Mouse (Mus musculus) limb, embryonic 10.5 days (tissue): Measurements from ENCODE around the gene Nt5c3b. TPM values are rescaled to one million over a fixed set of nuclear protein-coding genes. Genes with fewer than 3 reads are reported as not detected.

Source experiments
- DNase-seq: peaks from one replicate; pipeline ENCODE4 v3.0.0-alpha.2; 2017; ENCODE audit warnings: low spot score
- H3K27ac ChIP-seq: fragments of 300-500 bp; sonication (generic); 2 replicates; pipeline ENCODE4 v1.5.1; 2016; ENCODE audit warnings: mild to moderate bottlenecking
- H3K27me3 ChIP-seq: fragments of 300-500 bp; sonication (generic); 2 replicates; pipeline ENCODE4 v1.6.1; 2016; ENCODE audit warnings: low read depth, mild to moderate bottlenecking; ENCODE audit not compliant: poor library complexity, severe bottlenecking
- H3K36me3 ChIP-seq: fragments of 300-500 bp; sonication (generic); 2 replicates; pipeline ENCODE4 v1.6.1; 2016; ENCODE audit warnings: mild to moderate bottlenecking, moderate library complexity
- H3K4me1 ChIP-seq: fragments of 300-500 bp; sonication (generic); 2 replicates; pipeline ENCODE4 v1.6.1; 2016
- H3K4me3 ChIP-seq: fragments of 300-500 bp; sonication (generic); 2 replicates; pipeline ENCODE4 v1.5.1; 2016; ENCODE audit warnings: mild to moderate bottlenecking, moderate library complexity
- H3K9me3 ChIP-seq: fragments of 300-500 bp; sonication (generic); replicated peaks from 2 replicates; pipeline ENCODE4 v1.6.1; 2016; ENCODE audit warnings: mild to moderate bottlenecking
- WGBS: fragments of 180-500 bp; shearing (Covaris S2); methylation state at CpG from one replicate; pipeline ENCODE4 v1.1.7; 2016; 5-methylcytosine and 5-hydroxymethylcytosine counted together
- microRNA-seq: library from miRNA; unstranded; fragments of <30 nt; microRNA quantifications from one replicate; pipeline ENCODE4, GENCODE M21; 2017
- polyA plus RNA-seq: library from polyadenylated mRNA; unstranded; fragments of >200 nt; fragmentation: Nextera tagmentation; extraction: Ambion mirVana; gene quantifications from 2 replicates; pipeline ENCODE4 v1.2.1, GENCODE M21; 2016

Nt5c3b gene
- polyA plus RNA-seq, 1 experiment from 2014 or later = 173 TPM

- 89% methylated on average over 4 of the region's 4 CpGs for WGBS
- Histone ChIP-seq H3K27me3 (no peaks in the 10 kb centered on the region), H3K36me3 (peaks cover 84% of the 10 kb centered on the region), H3K4me1 (peaks cover 4% of the 10 kb centered on the region; the same call in 1 of the 2 replicates), H3K27ac (no peak overlapping the region), H3K4me3 (no peak overlapping the region), H3K9me3 (no peaks in the 10 kb centered on the region)
- no peak for DNase-seq
Measured at GRCm38 (mm10) chr11:100379311-100379710, 62.3 kb downstream of the Nt5c3b start.

DNA sequence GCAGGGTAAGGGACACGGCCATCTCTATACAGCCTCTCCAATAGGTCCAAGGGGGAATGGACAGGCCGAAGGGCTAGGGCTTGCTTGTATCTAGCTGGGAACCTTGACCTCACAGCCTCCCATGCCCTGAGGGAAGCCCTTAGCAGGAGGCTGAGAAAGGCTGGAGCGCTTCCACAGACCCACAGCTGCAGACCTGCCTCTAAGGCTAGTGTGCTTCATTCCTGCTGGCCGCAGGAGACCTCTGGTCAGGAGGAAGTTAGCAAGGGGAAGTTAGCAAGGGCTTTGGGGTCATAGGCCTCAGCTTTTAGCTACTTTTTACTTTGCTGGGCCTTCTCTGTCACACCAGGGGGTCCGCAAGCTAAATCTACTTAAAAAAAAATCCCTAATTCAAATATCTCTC, 63.2 kb downstream of the Nt5c3b start:
- 95% methylated on average over 5 of the region's 5 CpGs for WGBS
- Histone ChIP-seq H3K27ac (no peak overlapping the region), H3K4me1 (peaks cover 4% of the 10 kb centered on the region; the same call in 1 of the 2 replicates), H3K4me3 (no peak overlapping the region), H3K36me3 (peaks cover 81% of the 10 kb centered on the region), H3K9me3 (no peaks in the 10 kb centered on the region), H3K27me3 (no peaks in the 10 kb centered on the region)
- DNase-seq = no peak

DNA sequence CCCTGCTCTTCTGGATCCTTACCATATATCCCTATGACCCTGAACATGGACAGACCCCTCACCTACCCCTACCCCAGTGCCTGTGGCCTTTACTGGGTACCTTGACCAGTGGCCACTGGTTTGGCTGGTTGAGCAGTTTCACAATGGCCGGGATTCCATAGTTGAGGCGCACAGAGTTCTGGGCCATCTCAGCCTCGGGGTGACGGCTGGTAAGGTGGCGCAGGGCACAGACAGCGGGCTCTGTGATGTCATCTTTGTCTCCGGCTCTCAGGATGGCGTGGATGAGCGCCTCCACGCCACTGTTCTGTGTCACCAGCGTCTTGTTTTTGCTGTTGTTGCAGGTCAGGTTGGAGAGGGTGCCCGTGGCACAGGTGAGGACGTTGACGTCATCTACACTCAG, 63.6 kb downstream of the Nt5c3b start:
- H3K4me3 ChIP-seq = no peak overlapping the region
- DNase-seq = no peak
- H3K27ac ChIP-seq = no peak overlapping the region
- 95% methylated on average over 14 of the region's 14 CpGs for WGBS
- H3K27me3 ChIP-seq = no peaks in the 10 kb centered on the region
- H3K4me1 ChIP-seq = peaks cover 4% of the 10 kb centered on the region; the same call in 1 of the 2 replicates
- peaks cover 79% of the 10 kb centered on the region for H3K36me3 ChIP-seq
- H3K9me3 ChIP-seq = no peaks in the 10 kb centered on the region

GRCm38 (mm10) chr11:100376746-100377389, 64.7 kb downstream of the Nt5c3b start:
- Histone ChIP-seq H3K36me3 (peaks cover 76% of the 10 kb centered on the region), H3K9me3 (no peaks in the 10 kb centered on the region), H3K4me1 (peaks cover 13% of the 10 kb centered on the region), H3K27ac (no peak overlapping the region), H3K27me3 (no peaks in the 10 kb centered on the region), H3K4me3 (no peak overlapping the region)
- no peak for DNase-seq
- 94% methylated on average over 21 of the region's 21 CpGs for WGBS

DNA sequence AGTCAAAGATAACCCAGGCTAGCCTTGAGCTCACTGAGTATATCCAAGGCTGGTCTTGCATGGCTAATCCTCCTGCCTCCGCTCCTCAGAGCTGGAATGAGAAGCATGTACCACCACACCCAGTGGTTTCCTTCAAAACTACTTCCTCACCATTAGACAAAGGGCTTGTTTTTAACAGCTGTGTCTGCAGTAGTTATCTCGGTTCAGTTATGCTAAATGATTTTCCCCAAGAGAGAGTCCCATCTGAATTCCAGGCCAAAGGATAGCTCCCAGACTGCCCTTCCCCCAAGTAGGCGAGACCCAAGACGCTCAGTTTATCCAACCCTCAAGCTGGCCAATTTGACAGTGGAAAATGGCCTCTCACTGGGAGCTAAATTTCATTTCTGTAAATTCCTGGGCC, 65.6 kb downstream of the Nt5c3b start:
- WGBS = 89% methylated on average over 4 of the region's 4 CpGs
- Histone ChIP-seq H3K4me3 (no peak overlapping the region), H3K27ac (no peak overlapping the region), H3K4me1 (peaks cover 21% of the 10 kb centered on the region), H3K27me3 (no peaks in the 10 kb centered on the region), H3K36me3 (peaks cover 71% of the 10 kb centered on the region), H3K9me3 (no peaks in the 10 kb centered on the region)
- no peak for DNase-seq

GRCm38 (mm10) chr11:100375127-100375526, 66.5 kb downstream of the Nt5c3b start:
- WGBS = 87% methylated on average over 9 of the region's 9 CpGs
- Histone ChIP-seq H3K27ac (no peak overlapping the region), H3K4me3 (no peak overlapping the region), H3K27me3 (no peaks in the 10 kb centered on the region), H3K9me3 (no peaks in the 10 kb centered on the region), H3K36me3 (peaks cover 69% of the 10 kb centered on the region), H3K4me1 (peaks cover 27% of the 10 kb centered on the region)
- DNase-seq = no peak

Small RNAs within 50 kb of the gene (microRNA-seq; reads per million reads assigned to microRNA genes)
- not detected for gene Gm27374
- 0.88 reads per million for gene Mir7116

Other genes starting within 250 kb of the Nt5c3b start
- not detected in 2 replicates for gene Krt9, start 248.6 kb downstream of the Nt5c3b start, polyA plus RNA-seq
- 8.0 and 32.0 TPM in 2 replicates for gene Krt14, start 234.3 kb downstream of the Nt5c3b start, polyA plus RNA-seq
- not detected in 2 replicates for gene Krt16, start 192.9 kb downstream of the Nt5c3b start, polyA plus RNA-seq
- 1.3 and 7.6 TPM in 2 replicates for gene Krt17, start 180.8 kb downstream of the Nt5c3b start, polyA plus RNA-seq
- 0.21 TPM in 1 of 2 replicates, not detected in the other for gene Krt42, start 171.9 kb downstream of the Nt5c3b start, polyA plus RNA-seq
- gene Eif1, start 121.9 kb downstream of the Nt5c3b start, polyA plus RNA-seq = 1,486 and 1,565 TPM in 2 replicates
- not detected in 2 replicates for gene Gast, start 107.4 kb downstream of the Nt5c3b start, polyA plus RNA-seq
- 0.85 and 1.3 TPM in 2 replicates for gene Hap1, start 85.7 kb downstream of the Nt5c3b start, polyA plus RNA-seq
- 35.6 and 41.8 TPM in 2 replicates for gene Jup, start 44.0 kb downstream of the Nt5c3b start, polyA plus RNA-seq
- gene P3h4, start 27.0 kb downstream of the Nt5c3b start, polyA plus RNA-seq = 33.9 and 45.3 TPM in 2 replicates
- 67.6 and 89.5 TPM in 2 replicates for gene Fkbp10, start 26.1 kb downstream of the Nt5c3b start, polyA plus RNA-seq
- 0.63 and 0.69 TPM in 2 replicates for gene Klhl10, start 109 bp upstream of the Nt5c3b start, polyA plus RNA-seq
- gene Klhl11, start 30.9 kb upstream of the Nt5c3b start, polyA plus RNA-seq = 7.9 and 10.4 TPM in 2 replicates
- gene Acly, start 86.2 kb upstream of the Nt5c3b start, polyA plus RNA-seq = 260 and 263 TPM in 2 replicates
- 1.1 and 1.2 TPM in 2 replicates for gene Ttc25, start 103.8 kb upstream of the Nt5c3b start, polyA plus RNA-seq
- 13.1 and 23.0 TPM in 2 replicates for gene Cnp, start 133.1 kb upstream of the Nt5c3b start, polyA plus RNA-seq
- 86.2 and 95.5 TPM in 2 replicates for gene Nkiras2, start 177.4 kb upstream of the Nt5c3b start, polyA plus RNA-seq
- 256 and 281 TPM in 2 replicates for gene Dnajc7, start 178.4 kb upstream of the Nt5c3b start, polyA plus RNA-seq